Mouse (Mus musculus): ENCODE results near the gene Bcar1.

Bcar1 gene

DNA sequence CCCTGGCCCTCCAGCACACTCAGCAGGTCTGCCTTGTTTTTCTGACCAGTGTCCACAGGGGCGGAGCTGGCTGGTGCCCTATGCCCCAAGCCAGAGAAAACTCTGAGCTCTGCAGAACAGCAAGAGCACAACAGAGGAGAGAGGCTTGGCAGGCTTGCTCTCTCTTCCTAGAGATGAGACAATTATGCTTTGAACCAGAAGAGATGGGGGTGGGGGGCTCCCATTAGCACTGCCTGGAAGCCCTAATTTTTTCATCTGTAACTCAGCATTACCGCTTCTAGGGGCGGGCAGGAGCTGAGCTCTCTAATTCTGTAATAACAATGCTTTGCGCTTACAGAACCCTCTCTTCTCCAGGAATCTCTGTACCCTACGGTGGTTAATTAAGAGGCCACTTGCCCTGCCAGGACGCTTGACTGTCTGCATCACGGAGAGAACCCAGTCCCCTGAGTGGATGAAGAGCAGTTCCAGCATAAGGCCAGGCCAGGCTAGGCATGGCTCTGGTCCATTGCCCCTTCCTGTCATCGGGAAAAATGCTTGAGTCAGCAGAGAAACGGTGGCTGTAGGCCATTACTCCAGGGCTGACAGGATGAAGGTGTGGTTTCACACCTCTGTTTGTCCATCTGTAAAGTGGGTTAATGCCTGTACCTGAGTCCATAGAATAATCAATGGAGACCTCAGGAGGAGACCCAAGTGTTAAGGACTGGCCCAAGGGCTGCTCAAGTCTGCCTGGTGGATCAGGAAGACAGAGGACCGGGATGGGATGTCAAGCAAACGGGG, 1.2 kb downstream of the Bcar1 start:
- in situ Hi-C loops (cut with MboI; ENCODE audit: low pct_unique_long_range_greater_than_20kb in 1 of 2, low sequenced_read_pairs in 2 of 2, unreplicated experiment in 1 of 2), result no loop called here

DNA sequence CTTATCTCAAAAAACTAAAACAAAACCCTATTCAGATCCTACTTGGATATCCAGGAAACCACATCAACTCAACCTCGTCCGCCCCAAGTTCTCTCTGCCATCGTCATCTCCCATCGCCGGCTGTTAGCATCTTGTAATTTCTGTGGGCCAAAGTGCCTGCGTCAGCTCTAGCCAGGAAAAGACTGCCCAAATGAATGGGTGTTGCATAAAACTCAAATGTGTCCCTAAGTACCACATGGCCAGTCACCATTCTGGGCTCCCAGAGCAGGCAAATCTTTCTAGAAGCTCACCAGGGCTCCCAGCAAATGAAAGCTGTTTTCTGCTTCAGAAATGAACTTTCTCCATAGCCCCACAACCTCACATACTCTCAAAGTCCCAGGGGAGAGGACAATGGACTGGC, 2.1 kb downstream of the Bcar1 start:
- in situ Hi-C loops (cut with MboI; ENCODE audit: low pct_unique_long_range_greater_than_20kb in 1 of 2, low sequenced_read_pairs in 2 of 2, unreplicated experiment in 1 of 2), result no loop called here

DNA sequence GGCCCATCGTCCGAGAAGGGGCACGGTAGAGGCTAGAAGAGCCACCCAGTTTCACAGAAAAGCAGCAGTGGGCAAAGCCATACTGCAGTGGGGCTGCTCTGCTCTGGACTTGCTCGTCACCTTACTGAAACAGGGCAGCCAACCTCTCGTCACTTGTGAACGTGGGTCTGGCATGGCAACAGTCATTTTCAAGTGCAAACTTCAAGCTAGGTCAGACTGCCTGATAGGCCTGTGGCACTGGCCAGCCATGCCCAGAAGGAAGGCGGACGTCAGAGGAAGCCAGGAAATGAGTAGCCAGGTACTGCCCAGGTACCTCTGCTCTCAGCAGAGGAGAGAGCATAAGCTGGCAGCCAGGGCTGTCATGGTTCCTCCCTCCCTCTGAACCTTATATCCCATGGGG, 2.6 kb downstream of the Bcar1 start:
- in situ Hi-C loops (cut with MboI; ENCODE audit: low pct_unique_long_range_greater_than_20kb in 1 of 2, low sequenced_read_pairs in 2 of 2, unreplicated experiment in 1 of 2), result no loop called here

DNA sequence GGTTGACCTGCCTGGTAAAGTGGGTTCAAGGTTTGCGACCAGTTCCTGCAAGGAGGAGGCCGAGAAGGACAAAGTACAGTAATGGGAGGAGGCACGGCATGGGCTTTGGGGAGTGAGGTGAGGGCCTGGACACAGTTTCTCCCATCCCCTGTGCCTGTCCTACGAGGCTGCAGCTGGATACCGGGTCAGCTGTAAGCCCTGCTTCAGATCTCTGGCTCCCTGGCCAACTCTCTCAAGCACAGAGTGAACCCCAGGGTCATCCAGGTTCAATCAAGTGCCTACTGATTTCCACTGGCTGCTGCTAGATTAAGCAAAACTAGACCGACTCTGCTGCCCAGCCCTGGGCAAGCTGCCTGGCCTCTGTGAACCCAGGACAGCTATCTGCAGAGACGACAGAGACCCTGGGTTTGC, 3.3 kb downstream of the Bcar1 start:
- in situ Hi-C loops (cut with MboI; ENCODE audit: low pct_unique_long_range_greater_than_20kb in 1 of 2, low sequenced_read_pairs in 2 of 2, unreplicated experiment in 1 of 2), result no loop called here

DNA sequence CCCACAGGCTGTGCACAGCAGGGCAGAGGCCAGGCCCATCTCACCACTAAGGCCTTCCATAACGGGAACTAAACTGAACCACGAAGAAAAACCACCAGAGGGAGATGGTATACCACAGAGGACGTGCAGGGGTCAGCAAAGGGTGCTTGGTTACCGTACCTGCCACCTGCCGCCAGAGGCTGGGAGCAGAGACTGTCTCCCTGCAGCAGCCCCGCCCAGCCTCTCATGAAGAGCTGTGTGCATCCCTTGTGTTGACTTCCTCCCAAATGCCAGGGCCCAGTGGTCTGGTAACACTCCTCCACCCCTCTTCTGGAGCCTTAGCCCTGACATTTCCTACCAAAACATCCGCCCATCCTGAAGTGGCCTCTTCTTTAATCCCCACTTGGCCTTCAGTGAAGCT, 4.0 kb downstream of the Bcar1 start:
- in situ Hi-C loops (cut with MboI; ENCODE audit: low pct_unique_long_range_greater_than_20kb in 1 of 2, low sequenced_read_pairs in 2 of 2, unreplicated experiment in 1 of 2), result no loop called here

DNA sequence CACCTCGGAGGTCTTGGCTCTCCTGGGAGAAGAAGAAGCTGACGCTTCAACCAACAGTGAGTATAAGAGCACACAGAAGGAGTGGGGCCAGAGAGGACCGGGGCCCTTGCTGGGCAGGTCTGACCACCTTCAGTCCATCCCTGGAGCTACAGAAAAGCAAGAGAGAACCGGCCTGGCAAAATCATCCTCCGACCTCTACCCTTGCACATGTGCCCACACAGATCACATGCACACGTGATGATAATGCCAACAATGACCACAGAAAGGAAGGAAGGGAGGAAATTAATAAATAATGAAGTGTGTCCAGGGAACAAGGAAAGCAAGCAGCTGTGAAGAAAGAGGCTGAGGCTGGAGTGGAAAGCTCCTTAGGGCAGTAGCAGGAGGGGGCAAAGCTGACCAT, 4.7 kb downstream of the Bcar1 start:
- in situ Hi-C loops (cut with MboI; ENCODE audit: low pct_unique_long_range_greater_than_20kb in 1 of 2, low sequenced_read_pairs in 2 of 2, unreplicated experiment in 1 of 2), result no loop called here

DNA sequence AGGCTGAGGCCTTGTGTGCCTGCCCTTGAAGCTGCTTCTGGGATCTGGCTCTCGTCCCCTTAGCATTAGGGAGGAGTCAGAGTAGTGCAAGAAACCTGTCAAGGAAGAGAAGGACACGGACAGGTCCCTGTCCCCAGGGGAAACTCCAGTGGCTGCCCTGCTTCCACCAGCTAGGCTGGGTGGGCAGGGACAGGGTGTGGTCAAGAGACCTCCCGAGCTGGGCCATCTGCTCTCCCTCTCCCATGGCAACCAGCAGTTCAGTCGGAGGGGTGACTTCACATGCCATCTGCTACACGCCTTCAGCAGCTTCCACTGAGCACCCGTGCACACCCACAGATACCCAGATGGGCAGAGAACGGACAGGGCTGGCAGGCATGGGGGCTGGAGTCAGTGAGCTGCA, 7.3 kb downstream of the Bcar1 start:
- in situ Hi-C loops (cut with MboI; ENCODE audit: low pct_unique_long_range_greater_than_20kb in 1 of 2, low sequenced_read_pairs in 2 of 2, unreplicated experiment in 1 of 2), result no loop called here

DNA sequence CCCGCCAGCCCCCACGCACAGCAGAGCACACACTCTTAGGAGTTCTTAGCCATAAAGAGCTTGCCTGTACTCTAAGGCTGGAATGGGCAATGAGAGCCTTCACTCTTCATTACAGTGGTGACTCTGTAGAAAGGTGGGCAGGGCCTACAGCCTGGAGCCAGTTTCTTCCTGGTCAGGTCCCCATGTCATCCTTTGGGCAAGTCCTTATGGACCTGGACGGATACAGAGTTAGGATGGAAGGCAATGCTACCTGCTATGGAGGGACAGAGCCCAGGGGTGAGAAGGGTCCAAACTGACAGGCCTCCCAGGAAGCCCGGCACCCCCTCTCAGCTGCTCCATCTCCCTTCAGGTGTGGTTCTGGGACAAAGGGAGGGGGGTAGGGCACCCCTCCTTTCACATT, 7.8 kb downstream of the Bcar1 start:
- in situ Hi-C loops (cut with MboI; ENCODE audit: low pct_unique_long_range_greater_than_20kb in 1 of 2, low sequenced_read_pairs in 2 of 2, unreplicated experiment in 1 of 2), result no loop called here

DNA sequence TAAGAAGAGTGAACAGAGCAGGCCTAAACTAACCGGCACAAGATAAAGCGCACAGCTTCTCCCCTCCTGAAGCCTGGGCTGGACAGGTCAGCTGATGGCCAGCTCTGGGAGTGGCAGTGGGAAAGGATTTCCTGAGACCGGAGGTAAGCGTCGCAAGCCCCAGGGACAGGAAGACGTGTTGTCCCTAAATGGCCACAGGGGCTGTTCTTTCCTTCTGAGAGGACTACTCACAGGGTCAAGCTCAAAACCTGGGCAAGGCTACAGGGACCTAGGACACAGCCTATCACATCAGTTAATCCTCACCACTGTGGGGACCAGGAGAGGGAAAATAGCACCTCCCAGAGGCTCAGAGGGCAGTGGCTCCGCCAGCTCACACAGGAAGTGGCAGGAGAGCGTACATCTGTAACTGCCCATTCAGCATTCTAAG, 8.3 kb downstream of the Bcar1 start:
- in situ Hi-C loops (cut with MboI; ENCODE audit: low pct_unique_long_range_greater_than_20kb in 1 of 2, low sequenced_read_pairs in 2 of 2, unreplicated experiment in 1 of 2), result no loop called here

DNA sequence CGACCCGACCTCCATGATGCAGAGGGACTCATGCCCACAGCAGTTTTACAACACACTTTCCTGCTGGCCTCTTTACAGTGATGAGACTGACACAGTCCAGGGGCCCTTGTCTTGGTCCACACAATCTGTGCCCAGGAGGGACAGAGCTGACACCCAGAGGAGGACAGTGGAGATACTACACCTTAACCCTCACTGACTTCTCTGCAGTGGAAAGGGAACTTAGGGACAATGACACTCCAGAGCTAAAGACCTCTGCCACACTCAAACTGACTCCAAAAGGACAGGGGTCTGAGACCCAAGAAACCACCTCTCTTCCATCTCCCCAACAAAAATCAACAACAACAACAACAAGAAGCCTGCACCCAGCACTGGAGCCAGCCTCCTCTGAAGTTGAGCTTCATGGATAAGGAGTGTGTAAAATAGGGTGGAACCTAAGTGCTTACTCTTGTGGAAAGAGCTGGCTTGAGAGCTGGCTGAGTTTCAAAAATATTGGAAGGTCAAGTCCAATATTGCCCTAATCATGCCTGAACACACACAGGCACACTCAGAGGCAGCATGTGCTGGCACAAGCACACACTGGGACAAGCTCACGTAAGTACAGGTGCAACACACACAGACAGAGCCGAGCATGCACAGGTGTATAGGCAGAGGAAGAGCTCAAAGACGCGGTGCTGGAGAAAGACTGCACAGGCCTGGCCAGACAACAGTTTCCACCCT, 9.2 kb downstream of the Bcar1 start:
- in situ Hi-C loops (cut with MboI; ENCODE audit: low pct_unique_long_range_greater_than_20kb in 1 of 2, low sequenced_read_pairs in 2 of 2, unreplicated experiment in 1 of 2), result no loop called here

DNA sequence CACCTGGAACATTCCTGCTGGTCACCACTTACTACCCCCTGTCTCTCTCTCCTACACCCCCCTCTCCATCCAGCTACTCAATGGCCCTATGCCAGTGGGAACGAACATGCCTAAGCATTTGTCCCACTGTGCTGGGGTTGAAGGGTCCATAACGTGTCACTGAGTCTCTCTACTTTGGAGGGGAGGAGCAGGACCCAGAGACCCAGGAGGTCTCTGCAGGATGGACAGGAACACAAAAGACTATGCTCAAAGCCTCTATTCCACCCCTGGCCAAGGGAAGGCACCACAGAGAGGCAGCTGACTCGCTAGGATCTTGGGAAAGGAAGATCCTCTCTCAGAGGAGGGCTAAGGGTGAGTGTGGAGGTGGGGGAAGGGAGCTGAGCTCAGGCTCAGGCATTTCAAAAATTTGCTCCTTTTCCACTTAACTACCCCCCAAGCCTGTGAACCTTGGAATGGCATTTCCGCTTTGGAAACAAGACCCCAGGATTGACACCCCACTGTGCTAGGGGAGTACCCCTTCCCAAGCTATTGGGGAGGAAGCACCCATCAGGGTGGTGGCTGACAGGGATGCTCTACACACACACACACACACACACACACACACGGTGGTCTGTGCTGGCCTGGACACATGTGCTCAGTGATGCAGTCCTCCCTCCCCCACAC, 9.9 kb downstream of the Bcar1 start:
- in situ Hi-C loops (cut with MboI; ENCODE audit: low pct_unique_long_range_greater_than_20kb in 1 of 2, low sequenced_read_pairs in 2 of 2, unreplicated experiment in 1 of 2), result no loop called here

DNA sequence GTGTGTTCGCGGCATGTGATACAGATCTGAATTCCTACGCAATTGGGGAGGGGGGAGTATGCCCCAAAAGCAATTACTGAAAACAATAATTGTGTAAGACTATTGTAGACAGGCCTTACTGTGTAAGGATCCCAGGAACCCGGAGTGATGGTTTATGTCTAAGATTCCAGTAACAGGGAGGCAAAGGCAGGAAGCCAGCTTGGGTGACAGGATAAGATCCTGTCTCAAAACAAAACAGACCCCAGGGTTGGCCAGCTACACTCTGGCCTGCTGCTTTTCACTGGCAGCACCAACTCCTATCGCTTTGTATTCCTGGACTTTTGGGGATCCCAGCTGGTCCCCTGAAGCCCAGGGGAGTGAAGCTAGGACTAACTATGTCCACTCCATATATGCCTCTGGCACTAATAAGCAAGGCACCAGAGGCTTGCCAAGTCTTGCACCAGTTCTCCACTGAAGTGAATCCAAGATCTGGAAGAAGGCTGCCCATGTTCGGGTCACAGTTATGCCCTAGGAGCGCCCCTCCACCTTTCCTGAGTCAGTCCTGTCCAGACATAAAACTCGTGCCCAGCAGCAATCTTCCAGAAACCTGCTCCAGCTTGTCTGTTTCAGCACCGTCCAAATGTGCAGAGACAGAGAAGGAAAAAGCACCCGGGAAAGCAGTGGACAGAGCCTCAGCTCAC, 11.1 kb downstream of the Bcar1 start:
- in situ Hi-C loops (cut with MboI; ENCODE audit: low pct_unique_long_range_greater_than_20kb in 1 of 2, low sequenced_read_pairs in 2 of 2, unreplicated experiment in 1 of 2), result no loop called here

DNA sequence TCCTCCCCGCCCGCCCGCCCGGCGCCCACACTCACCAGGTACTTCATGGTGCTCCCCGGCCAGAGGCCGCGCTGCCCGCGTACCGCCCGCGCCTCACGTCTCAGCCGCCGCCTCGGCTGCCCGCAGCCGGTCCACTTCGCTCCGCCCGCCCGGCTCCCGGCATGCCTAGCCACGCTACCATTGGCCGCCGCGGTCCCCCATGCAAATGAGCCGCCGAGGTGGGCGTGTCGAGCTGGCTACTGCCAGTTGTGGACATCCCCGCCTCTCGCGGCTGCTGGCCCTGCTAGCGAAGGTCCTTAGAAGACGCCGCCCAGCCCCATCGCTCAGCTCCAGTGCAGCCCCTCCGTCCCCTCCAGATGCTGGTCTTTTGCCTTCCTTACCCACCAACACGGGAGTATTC, 11.6 kb downstream of the Bcar1 start:
- in situ Hi-C loops (cut with MboI; ENCODE audit: low pct_unique_long_range_greater_than_20kb in 1 of 2, low sequenced_read_pairs in 2 of 2, unreplicated experiment in 1 of 2), result no loop called here

DNA sequence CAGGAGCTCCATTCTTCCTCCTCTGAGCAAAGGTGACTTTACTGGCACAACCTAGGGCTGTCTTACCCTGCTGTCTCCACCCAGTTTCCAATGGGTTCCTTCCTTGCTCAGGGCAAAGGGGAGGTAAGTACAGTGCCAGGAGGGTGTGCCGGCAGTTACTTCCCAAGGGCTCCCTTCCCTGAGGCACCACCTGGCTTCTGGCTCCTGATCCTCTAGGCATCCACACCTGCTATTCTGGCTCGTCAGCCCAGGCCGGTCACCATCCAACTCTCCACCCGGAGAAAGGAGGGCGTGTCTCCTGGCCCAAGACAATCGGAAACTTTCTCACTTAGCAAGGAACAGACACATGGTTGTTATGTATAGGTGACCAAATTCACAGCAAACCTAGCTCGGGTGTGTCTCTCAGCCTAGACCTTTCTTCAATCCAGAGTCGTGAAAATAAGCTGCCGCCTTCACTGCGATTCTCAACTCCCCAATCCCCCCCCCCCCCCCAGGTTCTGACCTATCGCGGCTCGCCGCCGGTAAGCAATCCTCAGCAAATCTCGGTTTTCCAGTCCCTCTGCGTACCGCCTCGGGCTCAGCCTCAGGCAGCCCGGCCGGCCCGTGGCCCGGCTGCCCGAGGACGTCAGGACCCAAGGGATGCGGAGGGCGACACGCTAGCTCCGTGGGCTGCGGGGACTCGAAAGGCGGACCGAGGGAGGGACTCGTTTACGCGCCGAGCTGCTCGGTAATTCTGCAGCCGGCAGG, 12.2 kb downstream of the Bcar1 start:
- in situ Hi-C loops (cut with MboI; ENCODE audit: low pct_unique_long_range_greater_than_20kb in 1 of 2, low sequenced_read_pairs in 2 of 2, unreplicated experiment in 1 of 2), result no loop called here

DNA sequence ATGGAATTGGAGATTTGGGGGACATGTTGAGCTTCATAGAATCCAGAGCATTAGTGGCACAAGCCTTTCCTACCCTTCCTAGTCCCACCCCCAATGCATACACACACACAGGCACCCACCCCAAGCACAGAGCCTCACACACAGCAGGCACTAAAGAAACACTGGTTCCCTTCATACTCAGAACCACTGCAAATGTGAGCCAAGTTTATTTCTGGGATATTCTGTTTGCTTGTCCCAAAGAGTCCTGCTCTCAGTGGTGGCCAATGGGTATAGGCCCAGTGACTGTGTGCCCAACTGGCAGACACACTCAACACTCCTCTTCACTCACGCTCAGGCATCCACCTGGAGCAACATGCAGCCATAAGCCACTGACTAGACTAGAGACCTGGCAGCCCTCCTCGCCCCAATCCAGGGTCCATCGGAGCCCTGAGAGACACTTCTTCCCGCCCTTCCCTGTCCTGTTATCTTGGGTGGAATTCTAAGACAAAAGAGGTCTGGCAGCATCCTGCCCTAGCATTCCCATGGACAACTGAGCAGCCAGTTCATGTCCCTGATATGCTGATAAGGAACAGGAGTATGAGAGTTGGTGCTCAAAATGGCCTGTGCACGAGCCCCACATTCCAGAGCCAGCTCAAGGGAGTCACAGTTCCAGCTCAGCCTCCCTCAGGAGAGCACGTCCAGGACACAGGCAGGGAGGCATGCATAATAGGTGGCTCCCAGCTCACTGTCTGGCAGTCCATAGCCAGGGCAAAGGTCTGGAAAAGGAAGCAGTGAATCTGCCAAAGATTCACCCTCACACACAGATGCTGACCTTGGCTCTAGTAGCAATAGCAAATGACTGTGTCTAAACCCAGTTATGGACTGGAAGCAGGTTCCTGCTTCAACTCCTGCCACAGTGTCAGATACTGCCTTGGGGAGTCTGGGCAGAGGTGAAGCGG, 14.1 kb downstream of the Bcar1 start:
- in situ Hi-C loops (cut with MboI; ENCODE audit: low pct_unique_long_range_greater_than_20kb in 1 of 2, low sequenced_read_pairs in 2 of 2, unreplicated experiment in 1 of 2), result no loop called here

DNA sequence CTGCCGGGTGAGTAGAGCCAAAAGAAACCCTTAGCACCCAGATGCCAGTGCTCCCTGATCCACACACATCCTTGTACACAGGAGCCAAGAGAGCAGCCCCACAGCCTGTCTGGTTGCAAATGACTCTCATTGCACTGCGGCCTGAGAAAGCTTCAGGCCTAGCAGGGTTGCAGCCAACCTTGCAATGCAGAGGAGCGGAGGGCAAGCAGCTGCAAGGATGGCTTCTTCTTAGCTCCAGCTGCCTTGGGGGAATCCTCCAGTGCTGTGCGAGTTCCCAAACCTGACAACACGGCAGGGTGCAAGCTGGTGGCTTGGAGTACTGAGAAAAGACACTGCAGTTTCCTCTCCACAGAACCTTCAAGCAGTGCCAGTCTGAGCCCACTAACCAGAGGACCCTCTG, 15.1 kb downstream of the Bcar1 start:
- in situ Hi-C loops (cut with MboI; ENCODE audit: low pct_unique_long_range_greater_than_20kb in 1 of 2, low sequenced_read_pairs in 2 of 2, unreplicated experiment in 1 of 2), result no loop called here

DNA sequence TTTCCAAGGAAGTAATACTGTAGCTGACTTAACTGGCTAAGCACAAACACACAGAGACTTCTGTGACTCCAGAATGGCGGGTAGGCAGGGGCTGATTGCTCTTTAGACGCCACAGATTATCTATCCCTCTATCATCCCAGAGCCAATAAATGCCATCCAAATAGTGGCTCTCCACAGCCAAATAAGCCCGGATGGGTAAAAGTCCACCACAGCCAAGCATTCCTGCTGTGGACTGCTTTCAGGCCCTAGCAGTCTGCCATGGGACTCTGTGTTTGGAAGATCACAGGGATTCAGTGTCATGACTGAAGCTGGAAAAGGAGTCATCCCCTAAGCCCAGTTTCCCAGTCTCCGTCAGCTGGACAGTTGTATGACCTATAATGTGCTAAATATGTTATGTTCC, 16.1 kb downstream of the Bcar1 start:
- in situ Hi-C loops (cut with MboI; ENCODE audit: low pct_unique_long_range_greater_than_20kb in 1 of 2, low sequenced_read_pairs in 2 of 2, unreplicated experiment in 1 of 2), result no loop called here
